Mouse (Mus musculus) cortical plate, adult 2 months (tissue): ENCODE data around the gene Plac9a.

Experiments used
- CTCF ChIP-seq: fragments of 200-500 bp; IDR thresholded peaks from 2 replicates; pipeline ENCODE4 v1.5.1; 2011; ENCODE audit warnings: mild to moderate bottlenecking, control low read depth, low read length; ENCODE audit not compliant: insufficient read depth; ENCODE audit errors: extremely low read depth
- POLR2A ChIP-seq: fragments of 200-500 bp; IDR thresholded peaks from 2 replicates; pipeline ENCODE4 v1.6.1; 2011; ENCODE audit warnings: mild to moderate bottlenecking, low read length, control low read depth; ENCODE audit not compliant: insufficient read depth; ENCODE audit errors: extremely low read depth

DNA sequence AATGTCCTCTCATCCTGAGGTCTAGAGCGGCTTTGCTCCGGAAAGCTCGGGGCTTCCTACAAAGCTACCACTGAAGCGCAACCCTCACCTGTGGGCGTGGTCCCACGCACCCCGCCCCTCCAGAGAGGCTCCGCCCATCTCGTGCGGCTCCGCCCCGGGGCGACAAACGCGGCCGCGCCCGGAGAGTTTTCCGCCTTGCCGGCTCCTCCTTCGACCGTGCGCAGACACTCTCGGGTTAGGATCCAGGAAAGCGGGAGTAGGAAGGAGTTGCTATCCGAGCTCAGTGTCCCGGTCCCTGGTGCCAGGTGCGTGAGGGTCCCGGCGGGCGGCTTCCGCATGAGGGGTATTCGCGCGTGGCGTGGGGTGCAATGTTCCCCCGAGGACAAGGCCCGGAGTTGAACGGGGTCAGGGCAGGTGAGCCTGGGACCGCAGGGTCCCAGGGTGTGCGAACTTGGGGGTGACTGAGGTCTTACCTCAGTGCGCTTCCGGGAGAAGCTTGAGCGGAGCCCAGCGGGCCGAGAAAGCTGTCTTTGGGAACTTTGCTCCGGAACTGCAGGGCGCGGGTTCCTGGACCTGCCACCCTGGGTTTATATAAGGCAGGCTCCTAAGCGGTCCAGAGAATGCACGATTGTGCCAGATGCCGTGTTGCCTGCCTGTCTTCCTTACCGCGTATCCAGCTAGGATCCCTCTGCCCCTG, 60.8 kb downstream of the Plac9a start, which contains the start of gene Anxa11:
- no peak for TF ChIP-seq CTCF
- TF ChIP-seq POLR2A, result peak; percentile 79
